Mouse (Mus musculus) small intestine, adult 2 months (tissue): Measurements from ENCODE around the gene Atg4d.

Experiments
- CTCF ChIP-seq: fragments of 200-500 bp; IDR thresholded peaks from 2 replicates; pipeline ENCODE4 v1.5.1; 2012; ENCODE audit warnings: low read depth, mild to moderate bottlenecking, control low read depth, inconsistent platforms, low read length, moderate library complexity, mixed read lengths; ENCODE audit not compliant: insufficient replicate concordance, insufficient read length; ENCODE audit errors: extremely low read depth
- POLR2A ChIP-seq: fragments of 200-500 bp; IDR thresholded peaks from 2 replicates; pipeline ENCODE4 v1.6.1; 2012; ENCODE audit warnings: low read depth, mild to moderate bottlenecking, control low read depth, inconsistent platforms, low read length, moderate library complexity

- TF ChIP-seq POLR2A (no peak), CTCF (no peak)
These were observed 55.2 kb downstream of the Atg4d start for GRCm38 (mm10) chr9:21320280-21320618.
